Mouse (Mus musculus): ENCODE measurements at regions not wholly inside any gene's neighbourhood (a gene's known extent, or its start where the extent isn't known, plus 50 kb on each side); places are given as distances from the start of the nearest gene placed in this dataset. TPM values are rescaled to one million over a fixed set of nuclear protein-coding genes. Genes with fewer than 3 reads are reported as not detected.

DNA sequence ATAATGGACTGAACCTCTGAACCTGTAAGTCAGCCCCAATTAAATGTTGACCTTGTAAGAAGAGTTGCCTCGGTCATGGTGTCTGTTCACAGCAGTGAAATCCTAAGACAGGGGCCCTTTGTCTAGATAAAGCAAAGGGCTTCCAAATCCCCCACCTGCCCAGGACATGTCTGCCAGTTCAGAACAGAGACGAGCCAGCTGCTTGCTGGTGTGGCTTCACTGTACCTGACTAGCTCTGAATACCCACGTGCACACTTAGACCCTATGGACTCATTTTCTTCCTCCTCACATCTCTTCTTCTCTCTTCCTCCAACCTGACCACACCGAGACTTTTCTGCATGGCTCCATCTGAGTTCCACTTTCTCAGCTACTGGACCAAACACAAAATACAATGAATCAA is 87.9 kb upstream of the Nsun2 start:
- 72% methylated on average over 4 of the region's 4 CpGs for WGBS
- no peaks in the 10 kb centered on the region for H3K36me3 ChIP-seq (ENCODE audit: control insufficient read depth, insufficient read depth, low read length)
- no peak overlapping the region for H3K9ac ChIP-seq (ENCODE audit: low read depth, low read length)
- H3K4me1 ChIP-seq (ENCODE audit: control insufficient read depth, insufficient read depth, low read length): no peaks in the 10 kb centered on the region
- no peak overlapping the region for H3K4me2 ChIP-seq (ENCODE audit: low read depth, low read length)
- no peaks in the 10 kb centered on the region for H3K9me3 ChIP-seq (ENCODE audit: control insufficient read depth, low read length)
- H3K27me3 ChIP-seq (replicated peaks; ENCODE audit: control insufficient read depth, insufficient read depth, low read length): no peaks in the 10 kb centered on the region
- no peak overlapping the region for H3K27ac ChIP-seq (ENCODE audit: low read length)
- no peak for ATAC-seq
- H3K4me3 ChIP-seq (ENCODE audit: low read length): no peak overlapping the region

Small RNAs in the stretch of these regions (microRNA-seq; reads per million reads assigned to microRNA genes)
- gene Gm44375: not detected

Data from intestine, embryonic 16.5 days (tissue).